Mouse (Mus musculus) heart, postnatal 0 days (tissue): Measurements from ENCODE around the gene Dqx1.

Source experiments
- CTCF ChIP-seq: IDR thresholded peaks from 2 replicates; pipeline ENCODE4 v1.5.1; 2016; ENCODE audit warnings: antibody characterized with exemption, control low read depth, low read depth
- EP300 ChIP-seq: IDR thresholded peaks from 2 replicates; pipeline ENCODE4 v1.6.1; 2016; ENCODE audit warnings: antibody characterized with exemption, low read depth

GRCm38 (mm10) chr6:83078324-83078858 is 20.7 kb downstream of the Dqx1 start:
- TF ChIP-seq EP300: no peak
- TF ChIP-seq CTCF: peak; percentile 54
